Mouse (Mus musculus) olfactory bulb, adult 2 months (tissue): ENCODE results near the gene Eme1.

Experiments
- CTCF ChIP-seq: fragments of 200-500 bp; IDR thresholded peaks from 2 replicates; pipeline ENCODE4 v1.5.1; 2012; ENCODE audit warnings: low read depth, mild to moderate bottlenecking, low read length, moderate library complexity; ENCODE audit not compliant: insufficient read depth
- POLR2A ChIP-seq: fragments of 200-500 bp; IDR thresholded peaks from 2 replicates; pipeline ENCODE4 v1.6.1; 2012; ENCODE audit warnings: mild to moderate bottlenecking, low read depth, low read length, moderate library complexity; ENCODE audit not compliant: insufficient read depth

- TF ChIP-seq CTCF (no peak), POLR2A (no peak)
Measured at GRCm38 (mm10) chr11:94644461-94645219, 9.1 kb downstream of the Eme1 start.
